Mouse (Mus musculus): ENCODE measurements around the gene Bco2.
A peak's percentile ranks its signal among the peaks of the same experiment; 100 is the strongest.

Gene Bco2

GRCm38 (mm10) chr9:50555094-50555446 is at the start of gene Bco2:
Bco2 (minus strand) TSS chr9:50555181.
- no peak for DNase-seq (ENCODE audit: low spot score in 2 of 2)

GRCm38 (mm10) chr9:50604338-50604737 is 49.4 kb upstream of the Bco2 start:
- DNase-seq (ENCODE audit: low spot score in 2 of 2): no peak

- DNase-seq (ENCODE audit: low spot score in 2 of 2): no peak
Measured at GRCm38 (mm10) chr9:50603998-50604324, 49.0 kb upstream of the Bco2 start.

GRCm38 (mm10) chr9:50603189-50603997 is 48.4 kb upstream of the Bco2 start, which contains the start of the genes Sdhd and Timm8b:
Sdhd (minus strand) TSS chr9:50603812.
Timm8b (plus strand) TSS chr9:50603910.
- peak; percentile 92 to 97 for DNase-seq (ENCODE audit: low spot score in 2 of 2)

- DNase-seq (ENCODE audit: low spot score in 2 of 2): no peak
Measured at GRCm38 (mm10) chr9:50602055-50602845, 47.3 kb upstream of the Bco2 start.

- DNase-seq (ENCODE audit: low spot score in 2 of 2): no peak
Measured at GRCm38 (mm10) chr9:50601536-50601935, 46.6 kb upstream of the Bco2 start.

GRCm38 (mm10) chr9:50596973-50597372 is 42.0 kb upstream of the Bco2 start:
- DNase-seq (ENCODE audit: low spot score in 2 of 2): no peak

- DNase-seq (ENCODE audit: low spot score in 2 of 2): no peak
Measured at GRCm38 (mm10) chr9:50594794-50595417, 39.9 kb upstream of the Bco2 start.

- DNase-seq (ENCODE audit: low spot score in 2 of 2): no peak
Measured at GRCm38 (mm10) chr9:50593544-50593943, 38.6 kb upstream of the Bco2 start.

- no peak for DNase-seq (ENCODE audit: low spot score in 2 of 2)
Measured at GRCm38 (mm10) chr9:50592955-50593354, 38.0 kb upstream of the Bco2 start.

- DNase-seq (ENCODE audit: low spot score in 2 of 2): no peak
Measured at GRCm38 (mm10) chr9:50590856-50591518, 36.0 kb upstream of the Bco2 start.

- DNase-seq (ENCODE audit: low spot score in 2 of 2): no peak
Measured at GRCm38 (mm10) chr9:50586955-50587354, 32.0 kb upstream of the Bco2 start.

- DNase-seq (ENCODE audit: low spot score in 2 of 2): no peak
Measured at GRCm38 (mm10) chr9:50585145-50585818, 30.3 kb upstream of the Bco2 start.

GRCm38 (mm10) chr9:50580370-50580769 is 25.4 kb upstream of the Bco2 start:
- DNase-seq (ENCODE audit: low spot score in 2 of 2): no peak

GRCm38 (mm10) chr9:50569599-50570525 is 14.9 kb upstream of the Bco2 start:
- no peak for DNase-seq (ENCODE audit: low spot score in 2 of 2)

- no peak for DNase-seq (ENCODE audit: low spot score in 2 of 2)
Measured at GRCm38 (mm10) chr9:50567881-50568280, 12.9 kb upstream of the Bco2 start.

GRCm38 (mm10) chr9:50567372-50567771 is 12.4 kb upstream of the Bco2 start:
- DNase-seq (ENCODE audit: low spot score in 2 of 2): no peak

GRCm38 (mm10) chr9:50565940-50566339 is 11.0 kb upstream of the Bco2 start:
- no peak for DNase-seq (ENCODE audit: low spot score in 2 of 2)

GRCm38 (mm10) chr9:50565173-50565572 is 10.2 kb upstream of the Bco2 start:
- no peak for DNase-seq (ENCODE audit: low spot score in 2 of 2)

GRCm38 (mm10) chr9:50561918-50562360 is 7.0 kb upstream of the Bco2 start:
- no peak for DNase-seq (ENCODE audit: low spot score in 2 of 2)

Data from left cerebral cortex, adult 9 months (tissue).